Comparison of ENCODE assay signal across 9 mouse cellular contexts in the genomic region with DNA sequence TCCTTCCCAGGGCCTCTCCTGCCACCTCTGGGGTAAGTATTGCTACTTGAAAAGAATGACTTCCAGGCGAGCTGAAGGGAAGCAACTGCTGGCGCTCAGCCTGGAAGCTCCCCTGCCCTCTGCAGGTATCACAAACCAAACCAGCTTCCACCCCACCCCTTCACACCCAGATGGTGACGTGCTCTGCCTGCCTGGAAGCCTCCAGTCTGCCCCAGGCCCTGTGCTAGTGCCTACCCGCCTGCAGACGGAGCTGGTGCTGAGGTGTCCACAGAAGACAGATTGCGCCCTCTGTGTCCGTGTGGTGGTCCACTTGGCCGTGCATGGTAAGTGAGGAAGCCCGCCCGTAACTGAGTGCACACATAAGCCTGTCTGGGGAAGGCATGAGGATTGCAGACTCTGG. TPM values are rescaled to one million over a fixed set of nuclear protein-coding genes. Genes with fewer than 3 reads are reported as not detected.
DNase-seq lines count a peak whose midpoint lies in the region; ATAC-seq and TF ChIP-seq lines count a peak whose summit lies in the region.
"Had no signal": no experiment of that assay in that cellular context is flagged by ENCODE, and none has a peak within 500 bp of the region (broad histone marks: within the 10 kb centered on the region; RNA-seq: fewer than 3 reads in every experiment).

No protein-coding gene starts in this region.

- H3K27me3 ChIP-seq in hindbrain, postnatal 0 days (ENCODE audit: insufficient read depth, low read length), result no peaks in the 10 kb centered on the region; the same call in 1 of the 2 replicates
- H3K27me3 ChIP-seq in hindbrain, embryonic 14.5 days (ENCODE audit: control insufficient read depth, insufficient read depth, low read length), result peaks cover 23% of the 10 kb centered on the region; the same call in 1 of the 2 replicates

- H3K4me3 ChIP-seq in hindbrain, postnatal 0 days (ENCODE audit: low read length), result no peak overlapping the region
- no peak overlapping the region for H3K4me3 ChIP-seq in hindbrain, embryonic 14.5 days (replicated peaks; ENCODE audit: low read length)
- H3K4me3 ChIP-seq in embryonic fibroblast, embryonic 13.5 days (ENCODE audit: insufficient read depth, low read length), result peak overlapping the region; percentile 28; the same call in 1 of the 2 replicates

- H3K9me3 ChIP-seq in hindbrain, postnatal 0 days (ENCODE audit: low read length), result no peaks in the 10 kb centered on the region
- no peaks in the 10 kb centered on the region for H3K9me3 ChIP-seq in hindbrain, embryonic 14.5 days (ENCODE audit: control insufficient read depth, low read length)

- no peak for DNase-seq in hindbrain, postnatal 0 days (ENCODE audit: low spot score)
- no peak for DNase-seq in hindbrain, embryonic 14.5 days (ENCODE audit: low spot score)
- peak; percentile 17 for DNase-seq in ovary, postnatal 36 days (ENCODE audit: low spot score)
- DNase-seq in ovary, adult 18-20 months (ENCODE audit: low spot score), result no peak
- no peak for DNase-seq in layer of hippocampus, postnatal 25 days (ENCODE audit: extremely low spot score in 1 of 2, low spot score in 1 of 2)
- no peak for DNase-seq in spleen, postnatal 14 days (ENCODE audit: low spot score in 2 of 2)
- DNase-seq: embryo, embryonic 11 days; thymus, postnatal 4 days had no signal

- H3K4me1 ChIP-seq in hindbrain, postnatal 0 days (ENCODE audit: insufficient read depth, low read length), result 0 out of 2 replicates have a peak, but pooled peaks cover 5% of the 10 kb centered on the region
- H3K4me1 ChIP-seq in hindbrain, embryonic 14.5 days (replicated peaks; ENCODE audit: control insufficient read depth, insufficient read depth, low read length), result peaks cover 7% of the 10 kb centered on the region; the same call in 1 of the 2 replicates
- 0 out of 2 replicates have a peak, but pooled peaks cover 2% of the 10 kb centered on the region for H3K4me1 ChIP-seq in embryonic fibroblast, embryonic 13.5 days (ENCODE audit: control insufficient read depth, insufficient read depth, low read length)

- ATAC-seq in hindbrain, postnatal 0 days, result no peak
- no peak for ATAC-seq in hindbrain, embryonic 14.5 days (ENCODE audit: low FRiP score)

- TF ChIP-seq POLR2A in embryonic fibroblast, embryonic 13.5 days (IDR thresholded peaks at IDR 0.05; ENCODE audit: low read depth, low read length), result no peak

- no peaks in the 10 kb centered on the region for H3K36me3 ChIP-seq in hindbrain, postnatal 0 days (ENCODE audit: insufficient read depth, low read length)
- H3K36me3 ChIP-seq in hindbrain, embryonic 14.5 days (replicated peaks; ENCODE audit: control insufficient read depth, insufficient read depth), result no peaks in the 10 kb centered on the region

- peak; percentile 21; the same call in 1 of the 2 replicates for TF ChIP-seq CTCF in hindbrain, postnatal 0 days (IDR thresholded peaks at IDR 0.05; ENCODE audit: low read depth)
- TF ChIP-seq CTCF in embryonic fibroblast, embryonic 13.5 days (IDR thresholded peaks at IDR 0.05; ENCODE audit: borderline replicate concordance, insufficient read depth, low read length), result no peak

- H3K9ac ChIP-seq in hindbrain, postnatal 0 days (replicated peaks; ENCODE audit: low read length), result no peak overlapping the region
- H3K9ac ChIP-seq in hindbrain, embryonic 14.5 days, result no peak overlapping the region

- no peak overlapping the region for H3K27ac ChIP-seq in hindbrain, postnatal 0 days
- H3K27ac ChIP-seq in hindbrain, embryonic 14.5 days, result no peak overlapping the region
- H3K27ac ChIP-seq in embryonic fibroblast, embryonic 13.5 days (ENCODE audit: insufficient read depth, low read length), result no peak overlapping the region

- WGBS in hindbrain, postnatal 0 days, result 64% methylated on average over 10 of the region's 10 CpGs
- 60% methylated on average over 10 of the region's 10 CpGs for WGBS in hindbrain, embryonic 14.5 days

- H3K4me2 ChIP-seq in hindbrain, postnatal 0 days (ENCODE audit: low read depth, low read length), result no peak overlapping the region
- no peak overlapping the region for H3K4me2 ChIP-seq in hindbrain, embryonic 14.5 days (replicated peaks)

RNA-seq across cellular contexts. Expression of gene Il17rc, which starts 0.8 kb away (rescaled TPM):
- 7.3 and 9.0 TPM in 2 replicates for total RNA-seq in hindbrain, postnatal 0 days (2014; rRNA removed)
- 5.2 and 7.0 TPM in 2 replicates for polyA plus RNA-seq in hindbrain, postnatal 0 days (2015; fragmentation: Nextera tagmentation; extraction: Ambion mirVana)
- polyA plus RNA-seq in hindbrain, embryonic 14.5 days (2014; fragmentation: Nextera tagmentation; extraction: Ambion mirVana), result 2.4 and 3.0 TPM in 2 replicates
- 20.7 and 23.5 TPM in 2 replicates for polyA plus RNA-seq in embryonic fibroblast, embryonic 13.5 days (2011; ENCODE audit: insufficient read length, low read depth, missing spikeins)
- total RNA-seq in layer of hippocampus, postnatal 25 days (2021), result 1 to 10 TPM; 6.0 to 6.3 TPM

RNA-seq across cellular contexts. Expression of gene Creld1, which starts 11.0 kb away (rescaled TPM):
- 41.6 and 51.1 TPM in 2 replicates for total RNA-seq in hindbrain, postnatal 0 days (2014; rRNA removed)
- polyA plus RNA-seq in hindbrain, postnatal 0 days (2015; fragmentation: Nextera tagmentation; extraction: Ambion mirVana), result 60.2 and 65.0 TPM in 2 replicates
- polyA plus RNA-seq in hindbrain, embryonic 14.5 days (2014; fragmentation: Nextera tagmentation; extraction: Ambion mirVana), result 61.5 and 69.9 TPM in 2 replicates
- 27.5 and 34.4 TPM in 2 replicates for polyA plus RNA-seq in embryonic fibroblast, embryonic 13.5 days (2011; ENCODE audit: insufficient read length, low read depth, missing spikeins)
- total RNA-seq in layer of hippocampus, postnatal 25 days (2021), result 100 to 1,000 TPM; 104 to 117 TPM

RNA-seq across cellular contexts. Expression of gene Il17re, which starts 13.8 kb away (rescaled TPM):
- total RNA-seq in hindbrain, postnatal 0 days (2014; rRNA removed), result 0.10 TPM in 1 of 2 replicates, not detected in the other
- 0.48 and 0.75 TPM in 2 replicates for polyA plus RNA-seq in hindbrain, postnatal 0 days (2015; fragmentation: Nextera tagmentation; extraction: Ambion mirVana)
- 0.27 and 0.31 TPM in 2 replicates for polyA plus RNA-seq in hindbrain, embryonic 14.5 days (2014; fragmentation: Nextera tagmentation; extraction: Ambion mirVana)
- polyA plus RNA-seq in embryonic fibroblast, embryonic 13.5 days (2011; ENCODE audit: insufficient read length, low read depth, missing spikeins), result not detected in 2 replicates
- total RNA-seq in layer of hippocampus, postnatal 25 days (2021), result under 1 TPM; 0.22 to 0.52 TPM

RNA-seq across cellular contexts. Expression of gene Prrt3, which starts 29.7 kb away (rescaled TPM):
- total RNA-seq in hindbrain, postnatal 0 days (2014; rRNA removed), result 40.4 and 41.7 TPM in 2 replicates
- 15.7 and 15.8 TPM in 2 replicates for polyA plus RNA-seq in hindbrain, postnatal 0 days (2015; fragmentation: Nextera tagmentation; extraction: Ambion mirVana)
- polyA plus RNA-seq in hindbrain, embryonic 14.5 days (2014; fragmentation: Nextera tagmentation; extraction: Ambion mirVana), result 10.5 and 10.7 TPM in 2 replicates
- not detected in 2 replicates for polyA plus RNA-seq in embryonic fibroblast, embryonic 13.5 days (2011; ENCODE audit: insufficient read length, low read depth, missing spikeins)
- 10 to 100 TPM; 54.7 to 57.0 TPM for total RNA-seq in layer of hippocampus, postnatal 25 days (2021)

RNA-seq across cellular contexts. Expression of gene Jagn1, which starts 29.7 kb away (rescaled TPM):
- total RNA-seq in hindbrain, postnatal 0 days (2014; rRNA removed), result 48.6 and 57.9 TPM in 2 replicates
- polyA plus RNA-seq in hindbrain, postnatal 0 days (2015; fragmentation: Nextera tagmentation; extraction: Ambion mirVana), result 80.2 and 82.3 TPM in 2 replicates
- polyA plus RNA-seq in hindbrain, embryonic 14.5 days (2014; fragmentation: Nextera tagmentation; extraction: Ambion mirVana), result 87.9 and 88.5 TPM in 2 replicates
- polyA plus RNA-seq in embryonic fibroblast, embryonic 13.5 days (2011; ENCODE audit: insufficient read length, low read depth, missing spikeins), result 48.6 and 48.9 TPM in 2 replicates
- total RNA-seq in layer of hippocampus, postnatal 25 days (2021), result 10 to 100 TPM; 42.8 to 48.0 TPM
